Mouse (Mus musculus): Measurements from ENCODE around the gene Ankrd34c. TPM values are rescaled to one million over a fixed set of nuclear protein-coding genes. Genes with fewer than 3 reads are reported as not detected.

The Ankrd34c gene
- total and polyA plus RNA-seq, 3 experiments, result not detected

Other genes with a start within 250 kb of the Ankrd34c start
- gene Minar1, start 115.3 kb downstream of the Ankrd34c start, total RNA-seq (2021), result under 1 TPM; 0.06 to 0.17 TPM
- not detected in 2 replicates for gene Minar1, start 115.3 kb downstream of the Ankrd34c start, polyA plus RNA-seq (2012; rRNA removed)
- gene Tmed3, start 33.4 kb downstream of the Ankrd34c start, total RNA-seq (2021), result 10 to 100 TPM; 78.7 to 84.0 TPM
- gene Tmed3, start 33.4 kb downstream of the Ankrd34c start, polyA plus RNA-seq (2012; rRNA removed), result 91.2 and 99.7 TPM in 2 replicates
- gene Rasgrf1, start 171.4 kb upstream of the Ankrd34c start, total RNA-seq (2021), result 10 to 100 TPM; 12.1 to 30.9 TPM
- gene Rasgrf1, start 171.4 kb upstream of the Ankrd34c start, polyA plus RNA-seq (2012; rRNA removed), result 7.6 and 10.1 TPM in 2 replicates